Mouse (Mus musculus) small intestine, adult 2 months (tissue): Measurements from ENCODE around the gene Nudt13.
"Not testable (repeated sequence)": the region's sequence is repeated elsewhere in the genome, so short reads cannot be mapped to it uniquely, and the experiment has no call there.

Source experiments
- CTCF ChIP-seq: fragments of 200-500 bp; IDR thresholded peaks from 2 replicates; pipeline ENCODE4 v1.5.1; 2012; ENCODE audit warnings: low read depth, mild to moderate bottlenecking, control low read depth, inconsistent platforms, low read length, moderate library complexity, mixed read lengths; ENCODE audit not compliant: insufficient replicate concordance, insufficient read length; ENCODE audit errors: extremely low read depth
- POLR2A ChIP-seq: fragments of 200-500 bp; IDR thresholded peaks from 2 replicates; pipeline ENCODE4 v1.6.1; 2012; ENCODE audit warnings: low read depth, mild to moderate bottlenecking, control low read depth, inconsistent platforms, low read length, moderate library complexity

DNA sequence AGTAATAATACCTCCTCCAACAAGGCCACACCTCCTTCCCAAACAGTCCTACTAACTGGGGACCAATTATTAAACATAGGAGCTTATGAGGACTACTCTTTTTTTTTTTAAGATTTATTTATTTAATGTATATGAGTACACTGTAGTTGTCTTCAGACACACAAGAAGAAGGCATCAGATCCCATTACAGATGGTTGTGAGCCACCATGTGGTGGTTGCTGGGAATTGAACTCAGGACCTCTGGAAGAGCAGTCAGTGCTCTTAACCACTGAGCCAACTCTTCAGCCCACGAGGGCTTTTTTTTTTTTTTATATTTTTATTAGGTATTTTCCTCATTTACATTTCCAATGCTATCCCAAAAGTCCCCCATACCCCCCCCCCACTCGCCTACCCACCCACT, 10.6 kb downstream of the Nudt13 start:
- TF ChIP-seq CTCF, POLR2A: not testable (repeated sequence)
